Mouse (Mus musculus) spleen, adult 2 months (tissue): Measurements from ENCODE around the gene Ier5l. TPM values are rescaled to one million over a fixed set of nuclear protein-coding genes. Genes with fewer than 3 reads are reported as not detected.

Experiments used
- DNase-seq, 2 experiments: peaks; one replicate each; pipeline versions ENCODE4 v3.0.0 to v3.0.0-alpha.2; 2012 to 2021; ENCODE audit warnings: low spot score in 2 of 2, low read depth in 1 of 2
- H3K27ac ChIP-seq: fragments of 200-500 bp; 2 replicates; pipeline ENCODE4 v1.5.1; 2012; ENCODE audit warnings: low read length, inconsistent platforms; ENCODE audit not compliant: insufficient read depth
- H3K27me3 ChIP-seq: fragments of 200-500 bp; 2 replicates; pipeline ENCODE4 v1.6.1; 2012; ENCODE audit warnings: mild to moderate bottlenecking, moderate library complexity, low read length, inconsistent platforms; ENCODE audit not compliant: control insufficient read depth, insufficient read depth
- H3K36me3 ChIP-seq: fragments of 200-500 bp; 2 replicates; pipeline ENCODE4 v1.6.1; 2012; ENCODE audit warnings: mild to moderate bottlenecking, low read length, inconsistent platforms; ENCODE audit not compliant: control insufficient read depth, insufficient read depth
- H3K4me1 ChIP-seq: fragments of 200-500 bp; 2 replicates; pipeline ENCODE4 v1.6.1; 2011; ENCODE audit warnings: inconsistent platforms; ENCODE audit not compliant: control insufficient read depth, insufficient read depth, insufficient read length
- H3K4me3 ChIP-seq: fragments of 200-500 bp; 2 replicates; pipeline ENCODE4 v1.5.1; 2011; ENCODE audit warnings: mild to moderate bottlenecking, inconsistent platforms; ENCODE audit not compliant: insufficient read depth, insufficient read length; ENCODE audit errors: extremely low read depth
- CTCF ChIP-seq: fragments of 200-500 bp; IDR thresholded peaks from 2 replicates; pipeline ENCODE4 v1.5.1; 2011; ENCODE audit warnings: mild to moderate bottlenecking, inconsistent platforms; ENCODE audit not compliant: insufficient read depth, insufficient read length, insufficient replicate concordance; ENCODE audit errors: extremely low read depth
- POLR2A ChIP-seq: fragments of 200-500 bp; IDR thresholded peaks from 2 replicates; pipeline ENCODE4 v1.6.1; 2011; ENCODE audit warnings: low read depth, low read length, inconsistent platforms
- WGBS: fragments of 180-500 bp; shearing (Covaris S2); methylation state at CpG from one replicate; pipeline ENCODE4 v1.1.7; 2018; 5-methylcytosine and 5-hydroxymethylcytosine counted together
- polyA plus RNA-seq: library from polyadenylated mRNA; depleted of rRNA; stranded (reverse); fragments of >200 nt; gene quantifications from 2 replicates; pipeline ENCODE4 v1.2.3, GENCODE M21; 2012

Gene Ier5l
- polyA plus RNA-seq, 1 experiment = 4.7 TPM

DNA sequence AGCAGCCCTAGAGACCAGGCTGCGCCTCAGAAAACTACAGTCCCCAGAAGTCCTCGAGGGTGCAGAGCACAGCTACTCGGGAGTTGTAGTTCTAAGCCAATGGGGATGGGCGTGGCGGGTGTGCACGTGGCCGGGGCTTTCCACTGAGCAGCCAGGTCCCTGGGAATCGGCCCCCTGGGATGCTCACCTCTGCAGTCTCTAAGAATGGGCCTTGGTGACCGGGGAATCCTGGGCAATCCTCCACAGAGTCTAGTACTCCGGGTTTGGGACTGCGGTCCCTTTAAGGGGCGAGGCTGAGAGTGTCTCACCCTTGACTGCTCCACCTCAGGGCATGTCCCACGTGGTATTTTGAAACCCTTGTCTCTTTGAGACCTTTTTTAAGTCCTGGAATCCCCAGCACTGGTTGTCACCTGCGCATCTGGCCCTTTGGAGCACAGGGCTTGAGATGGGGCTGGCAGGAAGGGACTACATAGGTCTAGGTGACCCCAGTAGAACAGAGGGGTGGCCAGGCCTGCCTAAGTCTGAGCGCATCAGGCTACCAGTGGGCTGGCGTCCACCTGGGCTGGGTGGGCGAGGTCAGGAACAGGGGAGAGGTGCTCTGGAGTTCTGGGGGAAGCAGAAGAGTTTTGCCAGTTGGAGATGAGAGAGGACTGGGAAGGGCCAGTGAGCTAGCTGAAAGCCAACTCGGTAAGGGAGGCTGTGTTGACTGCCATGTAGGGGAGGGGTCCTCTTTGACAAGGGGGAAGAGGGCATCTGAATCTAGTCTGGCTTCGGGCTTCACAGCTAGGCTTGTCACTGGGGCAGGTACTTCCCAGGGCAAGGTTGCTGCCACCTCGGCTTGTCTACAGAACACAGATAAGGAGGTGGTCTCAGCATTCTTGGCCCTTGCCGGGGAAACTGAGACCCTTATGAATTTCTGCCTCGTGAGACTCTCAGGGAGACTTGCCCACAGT lies 22.2 kb upstream of the Ier5l start:
- no peaks in the 10 kb centered on the region for H3K27me3 ChIP-seq
- WGBS = 35% methylated on average over 22 of the region's 22 CpGs
- DNase-seq = peak; percentile 42 to 53

DNA sequence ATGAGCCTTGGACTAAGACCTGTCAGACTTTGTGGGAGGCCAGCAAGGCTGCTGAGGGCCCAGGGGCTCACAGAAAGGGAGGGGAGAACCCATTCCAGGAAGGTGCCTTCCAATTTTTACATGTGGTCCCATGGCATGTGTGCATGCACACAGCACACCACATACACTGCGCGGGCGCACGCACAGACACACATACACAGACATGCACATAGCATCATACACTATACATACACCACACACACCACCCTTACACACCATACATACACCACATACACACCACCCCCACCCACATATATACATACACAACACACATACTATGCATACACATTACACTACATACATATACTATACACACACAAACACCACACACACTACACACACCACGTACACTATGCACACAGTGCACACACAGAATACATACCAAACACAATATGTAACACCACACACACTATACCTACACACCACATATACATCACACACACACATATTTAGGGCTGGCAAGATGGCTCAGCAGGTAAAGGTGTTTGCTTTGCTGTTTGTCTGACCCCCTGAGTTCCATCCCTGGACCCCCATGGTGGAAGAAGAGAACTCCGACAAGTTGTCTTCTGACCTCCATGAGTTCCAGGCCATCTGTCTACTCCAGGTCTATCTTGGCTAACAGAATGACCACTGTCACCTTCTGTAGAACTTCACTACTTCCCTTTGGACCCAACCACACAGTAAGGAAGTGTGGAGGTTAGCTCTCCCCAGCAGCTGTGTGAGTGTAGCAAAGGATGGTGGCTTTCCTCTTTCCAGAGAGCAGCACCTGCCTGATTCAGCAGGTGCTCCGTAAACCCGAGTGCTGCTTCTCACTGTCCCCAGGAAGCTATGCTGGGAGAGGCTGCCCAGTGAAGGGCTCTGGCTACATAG lies 21.2 kb upstream of the Ier5l start:
- no peak for DNase-seq
- no peak overlapping the region for H3K27ac ChIP-seq
- H3K4me1 ChIP-seq = peaks cover 3% of the 10 kb centered on the region; the same call in 1 of the 2 replicates
- TF ChIP-seq CTCF = no peak
- TF ChIP-seq POLR2A = no peak
- no peak overlapping the region for H3K4me3 ChIP-seq
- H3K27me3 ChIP-seq = no peaks in the 10 kb centered on the region
- 83% methylated on average over 8 of the region's 8 CpGs for WGBS
- no peaks in the 10 kb centered on the region for H3K36me3 ChIP-seq

More for the DNA sequence above, 22.2 kb upstream of the Ier5l start:
- no peak overlapping the region for H3K27ac ChIP-seq
- peak overlapping the region; percentile 38; the same call in 1 of the 2 replicates for H3K4me3 ChIP-seq
- H3K4me1 ChIP-seq = peaks cover 3% of the 10 kb centered on the region; the same call in 1 of the 2 replicates
- TF ChIP-seq CTCF (no peak), POLR2A (no peak)
- no peaks in the 10 kb centered on the region for H3K36me3 ChIP-seq

DNA sequence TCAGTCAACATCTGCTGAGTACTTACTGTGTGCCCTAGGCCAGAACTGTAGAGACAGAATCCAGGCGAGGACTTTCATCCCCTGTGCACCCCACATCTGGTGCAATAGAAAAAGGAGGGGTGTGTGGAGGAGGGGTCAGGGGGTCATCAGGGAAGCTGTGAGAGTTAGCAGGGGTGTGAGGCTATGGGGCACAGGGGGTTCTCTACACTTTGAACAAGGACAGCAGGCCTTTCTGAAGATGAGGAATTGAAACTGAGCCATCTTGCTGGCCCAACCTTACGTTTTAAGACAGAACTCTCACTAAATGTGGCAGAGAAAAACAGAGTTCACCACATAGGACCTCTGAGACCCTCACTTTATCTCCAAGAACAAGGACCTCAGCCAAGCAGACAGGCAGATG lies 16.4 kb upstream of the Ier5l start:
- no peak overlapping the region for H3K27ac ChIP-seq
- no peak for TF ChIP-seq POLR2A
- no peak for TF ChIP-seq CTCF
- no peaks in the 10 kb centered on the region for H3K36me3 ChIP-seq
- no peak overlapping the region for H3K4me3 ChIP-seq
- no peaks in the 10 kb centered on the region for H3K27me3 ChIP-seq
- H3K4me1 ChIP-seq = no peaks in the 10 kb centered on the region
- WGBS = 48% methylated on average over 2 of the region's 2 CpGs
- DNase-seq = no peak

DNA sequence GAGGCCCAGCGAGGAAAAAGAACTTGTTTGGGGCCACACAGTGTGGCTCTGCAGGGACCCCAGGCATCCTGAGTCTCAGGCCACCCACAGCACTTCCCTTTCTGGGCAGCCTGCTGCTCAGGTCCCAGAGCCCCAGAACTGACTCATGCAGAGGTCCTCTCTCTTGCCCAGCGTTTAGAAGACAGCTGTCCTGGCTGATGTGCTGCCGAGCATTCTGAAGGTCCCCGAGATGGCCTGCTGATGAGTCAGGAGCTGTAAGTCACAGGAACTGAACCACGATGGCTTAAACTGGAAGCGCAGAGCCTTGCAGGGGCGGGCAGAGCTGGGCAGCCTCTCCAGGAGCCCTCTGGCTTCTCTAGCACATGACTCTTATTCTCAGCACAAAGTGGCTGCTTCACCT lies 13.6 kb upstream of the Ier5l start:
- Histone ChIP-seq H3K4me1 (no peaks in the 10 kb centered on the region), H3K4me3 (no peak overlapping the region), H3K36me3 (no peaks in the 10 kb centered on the region), H3K27ac (no peak overlapping the region), H3K27me3 (no peaks in the 10 kb centered on the region)
- 11% methylated on average over 7 of the region's 7 CpGs for WGBS
- no peak for DNase-seq
- TF ChIP-seq CTCF = no peak

DNA sequence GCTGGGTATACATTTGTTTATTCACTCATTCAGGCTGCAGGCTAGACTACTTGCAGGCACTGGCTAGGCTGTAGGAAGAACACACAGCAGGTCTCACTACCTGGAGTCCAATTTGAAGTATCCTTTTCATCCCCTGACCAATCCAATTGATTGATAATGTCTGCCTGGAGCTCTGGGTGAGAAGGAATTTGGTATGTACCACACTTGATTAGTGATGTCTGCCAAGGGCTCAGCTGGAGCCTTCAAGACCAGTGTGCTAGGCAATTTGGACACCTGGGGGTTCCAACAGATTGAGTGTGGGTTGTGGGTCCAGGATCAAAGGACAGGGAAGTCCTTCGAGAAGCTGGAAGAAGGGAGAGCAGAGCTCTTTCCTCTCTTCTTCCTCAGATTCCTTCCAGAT lies 4.5 kb upstream of the Ier5l start:
- Histone ChIP-seq H3K27ac (no peak overlapping the region), H3K4me3 (no peak overlapping the region), H3K36me3 (no peaks in the 10 kb centered on the region), H3K27me3 (0 out of 2 replicates have a peak, but pooled peaks cover 3% of the 10 kb centered on the region), H3K4me1 (peaks cover 8% of the 10 kb centered on the region; the same call in 1 of the 2 replicates)
- DNase-seq = no peak
- 63% methylated on average over 1 of the region's 1 CpGs for WGBS
- TF ChIP-seq CTCF = no peak
- no peak for TF ChIP-seq POLR2A

DNA sequence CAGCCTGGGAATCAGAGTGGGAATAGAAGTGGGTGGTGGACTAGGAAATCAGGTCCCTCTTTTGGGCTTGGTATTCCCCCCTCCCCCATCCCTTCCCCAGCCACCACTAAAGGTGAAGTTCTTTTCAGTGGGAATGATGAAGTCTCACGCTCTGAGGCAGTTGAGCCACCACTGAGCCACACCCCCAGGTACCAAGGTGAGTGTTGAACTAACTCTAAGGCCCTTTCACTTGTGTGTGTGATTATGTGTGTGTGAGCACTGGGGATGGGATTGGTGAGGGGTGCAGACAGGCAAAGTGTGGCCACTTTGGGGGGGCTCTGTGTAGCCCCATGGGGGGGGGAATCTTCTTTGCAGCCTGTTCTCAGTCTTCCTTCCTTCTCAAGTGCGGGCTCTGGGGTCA lies 2.2 kb upstream of the Ier5l start:
- TF ChIP-seq POLR2A (no peak), CTCF (no peak)
- peaks cover 17% of the 10 kb centered on the region for H3K4me1 ChIP-seq
- 0 out of 2 replicates have a peak, but pooled peaks cover 3% of the 10 kb centered on the region for H3K27me3 ChIP-seq
- WGBS = 83% methylated on average over 2 of the region's 2 CpGs
- no peaks in the 10 kb centered on the region for H3K36me3 ChIP-seq
- DNase-seq = no peak
- H3K4me3 ChIP-seq = no peak overlapping the region
- H3K27ac ChIP-seq = no peak overlapping the region
